Mouse (Mus musculus): ENCODE measurements around the gene Dync1i1. TPM values are rescaled to one million over a fixed set of nuclear protein-coding genes. Genes with fewer than 3 reads are reported as not detected.

Gene Dync1i1
- polyA plus RNA-seq, 2 experiments from 2014 or later = not detected

DNA sequence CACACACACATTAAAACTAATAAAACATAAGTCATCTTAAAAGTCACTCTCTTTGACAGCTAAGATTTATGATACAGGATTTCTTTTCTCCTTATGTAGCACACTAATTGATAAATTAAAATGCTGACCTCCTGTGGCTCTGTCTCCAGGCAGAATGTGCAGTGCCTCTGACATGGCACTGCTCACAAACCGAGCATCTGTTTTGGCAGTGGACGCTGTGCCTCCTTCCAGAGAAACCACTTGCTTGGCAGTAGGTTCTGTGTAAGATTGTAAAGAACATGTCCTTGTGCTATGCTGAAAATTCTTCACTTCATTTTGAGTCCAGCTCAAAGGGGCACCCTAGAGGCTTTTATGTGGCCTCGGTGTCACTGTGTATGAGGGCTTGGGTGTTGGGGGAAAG, 50.0 kb downstream of the Dync1i1 start:
- no peak for ATAC-seq

DNA sequence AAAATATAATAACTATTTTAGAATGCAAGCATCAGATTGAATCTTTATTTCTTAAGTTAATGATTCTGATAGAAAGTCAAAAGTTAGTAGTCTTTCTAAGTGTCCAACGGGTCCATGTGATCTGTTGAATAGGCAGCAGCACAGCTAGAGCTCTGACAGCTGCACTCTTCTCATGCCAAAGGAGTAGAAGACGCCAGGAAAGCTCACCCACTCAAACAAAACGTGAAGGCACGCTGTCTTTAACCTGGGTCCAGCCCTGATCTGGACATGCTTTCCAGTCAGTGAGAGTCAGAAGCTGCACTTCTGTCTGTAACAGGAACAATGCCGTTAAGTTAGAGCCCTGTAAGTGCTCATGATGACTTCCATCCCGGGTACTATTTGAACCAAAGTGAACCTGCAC, 56.3 kb downstream of the Dync1i1 start:
- no peak for ATAC-seq

DNA sequence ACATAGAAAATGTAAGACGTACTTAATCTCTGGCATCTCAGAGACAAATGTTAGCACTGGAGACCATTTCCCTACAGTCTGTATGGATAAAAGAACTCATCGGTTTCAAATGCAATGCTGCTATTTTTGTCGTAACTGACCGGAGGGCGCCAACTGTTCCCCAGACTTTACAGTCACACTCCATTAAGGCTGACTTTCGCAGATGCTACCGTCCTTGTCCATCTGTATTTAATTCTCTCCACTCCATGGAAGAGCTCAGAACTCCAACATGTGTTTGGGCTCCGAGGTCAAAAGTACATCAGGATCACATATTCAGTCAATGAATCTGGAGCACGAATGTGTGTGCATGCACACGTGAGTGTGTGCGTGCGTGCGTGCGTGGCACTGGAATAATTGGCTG, 58.4 kb downstream of the Dync1i1 start:
- ATAC-seq = no peak

DNA sequence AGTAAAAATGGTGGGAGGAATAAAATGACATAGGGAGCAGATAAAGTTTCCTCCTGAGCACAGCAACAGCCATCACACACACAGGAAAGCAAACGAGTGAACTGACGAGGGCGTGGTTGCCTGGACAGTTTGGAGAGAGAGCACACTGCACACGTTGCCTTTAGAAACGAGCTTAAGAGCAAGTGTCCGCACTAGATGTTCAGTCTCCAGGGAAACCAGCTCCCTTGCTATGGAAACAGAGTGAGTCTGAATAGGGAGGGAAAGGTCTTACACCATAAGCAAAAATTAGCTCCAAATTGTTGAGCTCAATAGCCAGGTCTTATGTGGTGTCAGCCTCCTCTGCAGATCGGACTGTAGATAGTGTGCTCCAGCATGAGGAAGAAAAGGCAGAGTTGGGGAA, 65.2 kb downstream of the Dync1i1 start:
- ATAC-seq = no peak

DNA sequence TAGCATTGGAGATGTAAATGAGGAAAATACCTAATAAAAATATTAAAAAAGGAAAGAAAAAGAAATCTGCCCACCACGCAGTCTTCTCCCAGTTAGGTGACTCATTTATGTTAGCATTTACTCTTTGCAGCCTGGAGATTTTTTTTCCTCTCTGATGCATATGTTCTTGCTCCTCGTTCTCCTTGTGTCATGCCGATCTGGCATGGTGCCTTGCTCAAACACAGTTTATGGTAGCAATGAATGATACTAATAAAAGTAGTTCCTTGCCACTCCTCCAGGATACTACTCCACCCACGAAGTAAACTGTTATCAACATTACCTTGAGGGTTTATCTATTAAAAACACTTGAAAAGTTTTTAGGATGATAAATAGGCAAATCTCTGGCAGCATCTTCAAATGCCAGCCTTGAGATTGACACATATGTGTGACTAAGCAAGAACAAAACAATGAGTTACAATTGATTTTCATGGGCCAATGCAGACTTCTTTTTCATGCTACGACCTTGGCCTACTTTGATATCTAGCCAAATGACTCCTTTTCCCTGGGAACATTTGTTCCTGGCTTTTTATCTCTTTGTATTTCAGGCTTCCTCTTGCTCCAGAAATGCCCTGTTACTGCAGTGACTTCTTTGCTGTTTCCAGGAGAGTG, 68.8 kb downstream of the Dync1i1 start:
- ATAC-seq = no peak

DNA sequence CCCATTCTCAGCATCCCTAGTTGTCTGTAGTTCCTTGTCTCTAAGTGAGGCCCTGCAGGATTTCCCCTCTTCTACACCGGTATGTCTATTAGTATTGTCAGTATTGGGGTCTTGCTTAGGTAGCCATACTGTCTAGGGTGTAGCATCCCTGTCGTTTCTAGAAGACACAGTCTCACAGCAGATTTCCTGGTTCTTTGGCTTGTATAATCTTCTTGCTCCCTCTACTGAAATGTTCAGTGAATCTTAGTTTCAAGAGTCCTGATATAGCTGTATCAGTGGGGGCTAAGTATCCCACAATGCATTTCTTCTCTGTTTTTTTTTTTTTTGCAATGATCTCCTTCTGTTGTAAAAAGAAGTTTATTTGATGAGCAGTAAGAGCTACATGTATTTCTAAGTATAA, 69.9 kb downstream of the Dync1i1 start:
- ATAC-seq = no peak

DNA sequence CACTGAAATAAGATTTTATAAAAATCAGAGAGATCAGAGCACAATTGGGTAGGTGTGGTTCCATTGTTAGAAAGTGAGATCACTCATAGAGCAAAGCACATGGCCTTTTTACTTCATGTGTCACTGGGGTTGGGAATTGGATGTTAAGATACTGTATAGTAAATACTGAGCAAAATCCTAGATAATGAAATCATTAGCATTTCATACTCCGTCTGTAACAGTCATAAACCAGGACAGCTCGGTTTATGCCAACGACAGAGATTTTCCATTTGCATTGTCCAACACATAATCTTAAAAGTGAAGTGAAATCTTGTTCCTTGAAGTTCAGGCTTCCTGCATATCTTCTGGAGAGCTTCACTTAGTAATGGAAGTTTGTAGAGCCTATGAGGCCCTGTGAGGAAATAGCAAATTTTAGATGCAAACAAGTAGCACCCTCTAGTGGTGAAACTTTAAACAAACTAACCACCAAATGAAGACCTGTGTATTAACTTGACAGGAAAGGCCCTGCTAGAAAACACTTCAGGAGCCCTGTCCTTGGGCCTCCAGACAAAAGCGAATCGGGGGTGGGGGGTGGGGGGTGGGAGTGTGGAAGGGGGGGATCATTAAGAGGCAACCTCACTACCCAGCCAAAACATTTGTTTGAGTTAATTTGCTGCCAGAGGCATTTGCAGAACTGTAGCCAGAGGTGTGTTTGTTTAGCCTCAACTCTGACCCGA, 76.8 kb downstream of the Dync1i1 start:
- no peak for ATAC-seq

DNA sequence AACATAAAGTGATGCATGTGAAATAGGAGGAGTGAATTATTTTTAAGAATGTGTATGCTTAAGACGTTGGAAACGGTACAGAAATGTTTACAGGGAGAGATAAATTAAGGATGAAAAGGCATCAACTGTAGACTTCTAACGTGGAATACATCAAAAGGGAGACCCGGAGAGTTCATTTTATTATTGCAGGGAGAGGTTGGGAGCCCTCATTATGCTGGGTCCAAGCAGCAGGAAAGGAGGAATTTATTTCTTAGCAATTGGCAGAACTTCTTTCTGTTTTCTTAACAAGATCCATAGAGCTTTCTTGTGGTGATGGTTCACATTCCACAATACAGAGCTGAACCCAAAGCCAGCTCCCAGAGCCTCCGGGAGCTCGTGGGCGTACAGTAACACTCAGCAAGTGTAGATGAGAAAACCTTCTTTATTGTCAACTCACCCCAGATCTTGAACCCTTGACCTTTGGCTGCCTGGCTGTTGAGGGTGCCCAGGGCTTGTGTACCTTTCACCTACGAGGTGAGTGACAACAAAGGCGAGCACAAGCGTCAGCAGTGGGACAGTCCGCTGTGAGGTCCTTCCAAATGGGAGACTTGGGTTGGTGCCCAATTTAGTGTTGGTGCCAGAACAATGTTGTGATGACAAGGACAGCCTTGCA, 77.5 kb downstream of the Dync1i1 start:
- ATAC-seq = no peak

DNA sequence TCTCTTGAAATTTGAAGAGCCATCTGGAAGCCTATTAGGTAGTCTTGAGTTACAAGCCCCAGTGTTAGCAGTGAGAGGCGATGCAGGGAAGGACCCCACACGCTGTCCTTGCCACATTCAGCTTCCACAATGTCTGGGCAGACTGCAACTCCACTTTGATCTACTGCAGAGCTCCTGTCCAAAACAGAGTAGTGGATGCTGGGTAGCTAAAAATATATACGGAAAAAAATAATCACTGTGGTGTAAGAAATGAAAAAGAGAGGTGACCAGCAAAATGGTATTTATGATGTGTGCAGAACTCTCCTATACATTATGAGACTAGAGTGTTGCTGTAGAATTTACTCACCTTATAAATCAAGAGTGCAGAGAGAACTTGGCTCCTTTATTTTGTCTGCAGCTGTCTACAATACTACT, 82.6 kb downstream of the Dync1i1 start:
- no peak for ATAC-seq

DNA sequence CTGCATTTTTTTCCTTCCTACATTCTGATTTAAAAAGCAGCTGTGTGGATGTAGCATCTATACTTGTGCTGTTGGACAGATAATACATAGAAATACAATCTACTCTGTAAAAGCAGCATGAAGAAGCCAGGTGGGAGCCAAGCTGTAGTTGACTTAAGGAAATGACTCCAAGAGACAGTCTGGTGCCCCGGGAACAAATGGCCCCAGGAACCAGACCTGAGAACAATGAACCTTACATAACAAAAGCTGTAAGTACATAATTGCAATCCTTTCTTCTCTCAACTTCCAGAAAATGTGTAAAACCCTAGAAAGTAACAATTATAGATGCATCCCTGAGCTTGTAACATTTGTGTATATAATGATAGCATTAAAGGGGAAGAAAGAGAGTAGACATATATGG, 86.6 kb downstream of the Dync1i1 start:
- no peak for ATAC-seq

DNA sequence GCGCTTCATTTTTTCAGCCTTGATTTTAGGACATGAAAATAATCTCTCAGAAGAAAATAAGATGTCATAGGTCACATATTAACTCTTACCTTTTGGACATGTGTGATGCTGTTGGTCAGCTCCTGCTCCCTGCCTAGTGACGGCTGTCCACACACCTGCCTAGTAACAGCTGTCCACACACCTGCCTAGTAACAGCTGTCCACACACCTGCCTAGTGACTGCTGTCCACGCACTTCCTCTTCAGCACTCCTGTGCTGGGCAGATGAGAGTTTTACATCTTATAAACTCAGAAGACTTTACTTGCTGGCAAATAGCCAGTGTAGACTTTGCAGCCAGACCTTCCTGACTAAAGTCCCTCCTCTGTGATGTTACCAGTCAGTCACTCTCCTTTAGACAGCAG, 94.2 kb downstream of the Dync1i1 start:
- no peak for ATAC-seq

DNA sequence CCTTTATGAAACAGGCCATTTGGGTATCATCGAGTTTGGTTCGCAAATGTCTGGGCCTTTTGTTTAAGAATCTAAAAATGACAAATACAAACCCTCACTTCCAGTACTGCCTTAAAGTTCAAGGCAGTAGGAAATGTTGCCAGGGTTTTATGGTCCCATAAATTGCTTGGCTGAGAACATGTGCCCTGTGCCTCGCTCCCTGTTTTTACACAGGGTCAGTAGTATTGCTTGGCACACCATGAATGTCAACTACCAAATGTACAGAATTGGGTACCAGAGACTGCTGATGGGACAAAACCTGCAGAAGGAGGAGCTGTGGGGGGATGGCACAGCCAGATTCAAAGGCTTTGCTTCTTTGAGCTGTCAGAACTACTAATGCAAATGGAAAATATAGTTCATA, 100.0 kb downstream of the Dync1i1 start:
- ATAC-seq = no peak

DNA sequence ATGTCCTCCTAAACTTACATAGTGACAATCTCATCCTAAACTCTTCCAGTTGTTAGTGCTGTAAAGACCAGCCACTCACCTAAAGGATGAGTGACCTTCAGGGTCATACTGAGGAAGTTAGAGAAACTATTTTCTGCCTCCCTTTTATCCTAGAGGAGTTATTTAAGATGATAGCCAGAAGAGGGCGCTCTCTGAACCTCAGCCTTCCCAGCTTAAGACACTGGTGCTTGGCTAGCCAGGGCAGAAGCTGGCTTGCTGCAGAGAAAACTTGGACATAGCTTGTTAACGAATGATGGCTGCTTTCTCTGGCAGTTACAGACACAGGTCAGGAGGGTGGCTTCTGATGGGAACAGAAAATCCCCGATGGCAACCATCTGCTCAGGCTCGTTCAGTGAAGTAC, 101.6 kb downstream of the Dync1i1 start:
- ATAC-seq = no peak

DNA sequence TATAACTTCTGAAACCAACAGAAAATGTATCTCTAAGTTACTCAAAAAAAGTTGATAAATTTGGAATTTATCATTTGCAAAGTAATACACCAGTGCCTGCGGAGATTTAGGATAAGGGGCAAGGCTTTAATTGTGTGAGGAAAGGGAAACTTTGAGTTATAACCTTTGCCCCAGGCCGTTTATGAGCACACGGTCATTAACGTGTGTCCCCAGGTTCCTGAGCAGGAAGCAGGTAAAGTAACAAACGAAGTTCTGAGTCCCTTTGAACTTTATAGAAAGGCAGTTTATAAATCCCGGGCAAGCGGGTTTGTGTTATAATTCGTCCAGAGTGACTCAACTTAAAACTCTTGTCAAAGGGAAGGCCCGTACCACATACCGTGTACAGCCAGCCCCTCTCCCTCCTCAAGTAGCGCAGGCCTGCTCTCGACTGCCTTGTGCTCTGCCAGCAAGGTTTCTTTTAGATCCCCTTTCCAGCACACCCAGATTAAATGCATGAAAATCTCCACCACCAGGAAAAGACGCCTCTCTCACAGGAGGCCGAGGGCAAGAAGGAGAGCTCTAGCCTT, 103.1 kb downstream of the Dync1i1 start:
- no peak for ATAC-seq

DNA sequence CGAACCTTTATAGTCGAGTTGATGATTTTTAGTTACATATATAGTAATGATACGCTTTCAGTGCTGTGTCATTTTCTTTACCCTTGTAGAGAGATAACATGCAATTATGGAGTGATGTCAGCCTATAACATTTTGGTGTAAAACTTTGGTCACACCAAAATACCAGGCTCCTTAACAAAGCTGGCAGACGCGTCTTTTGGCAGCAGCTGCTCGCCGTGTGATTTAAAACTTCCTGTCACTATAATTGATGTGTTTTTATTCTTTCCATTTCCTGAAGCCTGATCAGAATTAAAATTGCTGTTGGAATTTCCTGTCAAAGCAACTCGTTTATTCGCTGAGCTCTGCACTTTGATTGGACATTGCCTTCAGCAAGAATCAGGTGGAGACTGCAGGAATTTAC, 103.7 kb downstream of the Dync1i1 start:
- ATAC-seq = no peak

DNA sequence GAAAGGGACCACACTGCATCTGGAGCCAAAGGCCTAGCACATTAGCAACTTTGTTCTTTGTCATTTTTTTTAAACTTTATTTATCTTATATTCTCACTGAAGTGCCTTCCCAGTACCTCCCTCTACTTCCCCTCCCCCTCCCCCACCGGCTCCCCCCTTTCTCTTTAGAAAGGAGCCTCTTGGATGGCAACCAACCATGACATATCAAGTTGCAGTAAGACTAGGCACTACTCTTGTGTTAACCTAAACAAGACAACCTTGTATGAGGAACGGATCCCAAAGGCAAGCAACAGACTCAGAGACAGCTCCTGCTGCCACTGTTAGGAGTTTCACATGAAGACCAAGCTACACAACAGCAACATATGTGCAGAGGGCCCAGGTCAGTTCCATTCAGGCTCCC, 105.3 kb downstream of the Dync1i1 start:
- no peak for ATAC-seq

DNA sequence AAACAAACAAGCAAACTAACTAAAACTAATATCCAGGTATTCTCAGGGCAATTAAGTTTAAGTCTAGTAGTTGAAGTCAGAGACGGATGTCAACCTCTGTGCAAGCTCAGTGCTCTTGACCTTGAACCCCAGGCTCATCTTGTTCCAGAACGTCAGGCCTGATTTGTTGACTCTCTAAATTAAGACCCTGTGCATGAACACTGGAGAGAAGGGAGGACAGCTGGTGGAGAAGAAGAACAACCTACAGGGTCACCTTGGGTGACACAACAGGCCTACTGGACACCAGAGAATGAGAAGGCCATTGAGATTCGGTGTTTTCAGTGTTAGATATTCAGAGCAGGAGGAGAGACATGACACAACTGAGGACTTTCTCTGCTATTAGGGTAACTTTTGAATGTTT, 105.8 kb downstream of the Dync1i1 start:
- no peak for ATAC-seq

DNA sequence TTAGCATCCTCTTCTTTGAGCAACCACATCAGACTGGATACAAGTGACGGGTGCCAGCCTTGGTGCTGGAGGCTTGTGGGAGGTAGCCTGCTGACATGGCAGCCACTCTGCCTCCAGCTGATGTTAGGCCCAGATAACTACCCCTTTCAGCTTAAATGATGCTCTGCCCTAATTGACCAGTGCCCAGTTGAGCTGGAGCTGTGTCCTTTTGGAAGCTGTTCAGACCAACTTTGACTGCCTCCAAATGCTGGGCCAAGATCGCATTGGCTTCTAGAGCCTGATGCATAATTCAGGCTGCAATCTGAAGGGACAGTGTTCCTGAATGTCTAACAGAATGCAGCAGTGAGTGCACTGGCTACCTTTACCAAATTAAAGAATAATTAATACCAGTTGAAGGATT, 107.4 kb downstream of the Dync1i1 start:
- ATAC-seq = no peak

DNA sequence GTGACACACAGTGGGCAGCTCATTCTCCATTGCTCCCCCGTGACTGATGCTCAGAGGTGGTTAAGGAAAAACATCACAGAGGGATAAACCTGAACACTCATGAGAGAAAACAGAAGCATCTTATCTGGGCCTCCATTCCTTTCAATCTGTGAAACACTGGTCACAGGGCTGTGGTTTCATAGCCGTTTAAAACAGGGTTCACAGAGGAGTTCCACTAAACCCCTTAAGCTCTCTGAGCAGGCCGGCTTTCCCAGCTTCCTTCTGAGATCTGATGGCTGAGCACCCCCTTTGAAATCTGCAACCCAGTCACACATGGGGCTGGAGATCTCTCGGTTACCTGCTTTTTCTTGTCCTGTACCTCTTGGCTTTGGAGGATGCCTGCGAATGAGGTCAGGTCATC, 117.0 kb downstream of the Dync1i1 start:
- no peak for ATAC-seq

DNA sequence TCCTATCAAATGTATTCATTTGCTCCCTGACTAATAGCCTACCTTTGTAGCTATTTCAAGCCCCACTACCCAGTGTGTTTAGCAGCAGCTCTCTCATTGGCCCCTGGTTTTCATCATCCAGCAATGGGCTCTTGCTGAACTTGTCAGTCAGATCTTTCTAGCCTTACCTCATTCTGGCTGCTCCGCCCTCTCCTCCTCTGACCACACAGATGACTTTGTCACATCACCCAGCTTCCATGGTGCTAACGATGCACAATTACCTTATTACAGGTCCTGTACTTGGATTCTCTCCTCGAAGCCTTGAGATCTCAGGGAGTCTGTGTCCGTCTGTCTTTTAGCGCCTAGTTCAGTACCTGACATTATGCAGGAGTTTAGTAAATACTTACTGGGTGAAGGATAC, 120.7 kb downstream of the Dync1i1 start:
- no peak for ATAC-seq

DNA sequence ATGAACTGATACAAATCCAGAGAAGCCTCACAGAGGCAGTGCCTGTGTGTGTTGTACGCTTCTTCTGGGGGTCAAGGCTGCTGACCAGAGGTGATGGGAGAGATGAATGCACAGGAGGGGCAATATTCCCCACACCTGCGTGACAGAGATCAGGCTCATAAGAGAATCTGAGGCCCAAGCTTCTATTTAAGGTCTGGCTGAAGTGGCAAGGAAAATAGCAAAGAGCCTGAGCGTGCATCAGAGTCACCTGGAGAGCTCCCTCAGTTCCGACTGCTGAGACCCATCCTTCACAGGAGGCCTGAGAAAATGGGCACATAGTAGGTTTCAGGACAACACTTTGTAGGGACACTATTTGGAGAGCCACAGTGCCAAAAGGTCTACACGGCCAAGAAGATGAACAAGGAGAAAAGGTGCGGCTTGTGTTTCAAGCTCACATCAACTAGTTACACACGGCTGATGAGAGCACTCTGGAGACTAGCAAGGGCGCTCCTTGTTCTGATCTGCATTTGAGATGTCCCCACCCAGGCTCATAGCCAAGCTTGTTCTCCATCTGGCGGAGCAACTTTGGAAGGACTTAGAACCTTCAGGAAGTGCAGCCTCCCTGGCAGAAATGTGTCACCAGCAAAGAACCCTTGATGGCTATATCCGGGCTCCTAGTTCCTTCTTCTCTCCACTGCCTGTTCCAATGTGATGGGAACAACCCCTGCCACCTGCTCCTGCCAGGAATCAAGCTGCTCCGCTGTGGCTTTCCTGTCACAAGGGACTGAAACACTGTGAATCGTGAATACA, 128.8 kb downstream of the Dync1i1 start:
- no peak for ATAC-seq

DNA sequence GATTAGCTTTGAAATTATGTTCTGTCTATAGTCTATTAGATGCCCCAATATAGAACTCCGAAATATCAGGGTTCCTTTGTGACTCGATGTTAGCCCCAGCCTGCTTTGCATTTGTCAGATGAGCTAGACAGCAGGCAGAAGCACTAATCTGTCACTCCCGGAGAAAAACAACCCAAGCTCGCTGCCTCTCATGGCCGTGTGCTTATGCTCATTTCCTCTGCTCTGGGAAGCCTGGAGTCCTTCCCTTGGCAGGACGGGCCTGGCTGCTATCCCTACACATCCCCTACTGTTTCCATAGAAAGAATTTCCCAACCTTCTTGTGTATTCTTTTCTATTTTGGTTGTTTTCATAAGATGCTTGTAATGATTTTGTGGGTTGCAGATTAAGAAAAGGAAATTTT, 130.1 kb downstream of the Dync1i1 start:
- no peak for ATAC-seq

DNA sequence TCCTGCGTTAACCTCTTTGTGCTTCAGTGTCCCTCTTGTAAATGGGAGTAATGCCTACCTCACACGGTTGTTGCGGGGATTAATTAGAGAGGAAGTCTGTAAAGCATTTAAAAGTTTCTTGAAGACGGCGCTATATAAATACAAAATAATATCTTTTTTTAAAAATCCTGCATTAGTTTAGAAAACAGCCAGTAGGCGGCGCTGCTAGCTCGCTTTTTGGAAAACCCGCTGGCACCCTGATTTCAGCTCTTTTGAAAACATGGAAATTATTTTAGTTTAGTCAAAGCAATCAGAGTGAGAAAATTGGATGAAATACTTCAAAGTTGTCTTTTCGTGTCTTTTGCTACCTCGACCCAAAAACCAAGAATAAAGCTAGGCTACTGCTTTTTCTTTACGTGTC, 132.9 kb downstream of the Dync1i1 start:
- no peak for ATAC-seq

All from activated CD4-positive, CD25-positive, alpha-beta regulatory T cell, adult 4 months (primary cell).